Mouse (Mus musculus): ENCODE data around the gene Odf3.
"Not testable (repeated sequence)": the region's sequence is repeated elsewhere in the genome, so short reads cannot be mapped to it uniquely, and the experiment has no call there.

Odf3 gene

DNA sequence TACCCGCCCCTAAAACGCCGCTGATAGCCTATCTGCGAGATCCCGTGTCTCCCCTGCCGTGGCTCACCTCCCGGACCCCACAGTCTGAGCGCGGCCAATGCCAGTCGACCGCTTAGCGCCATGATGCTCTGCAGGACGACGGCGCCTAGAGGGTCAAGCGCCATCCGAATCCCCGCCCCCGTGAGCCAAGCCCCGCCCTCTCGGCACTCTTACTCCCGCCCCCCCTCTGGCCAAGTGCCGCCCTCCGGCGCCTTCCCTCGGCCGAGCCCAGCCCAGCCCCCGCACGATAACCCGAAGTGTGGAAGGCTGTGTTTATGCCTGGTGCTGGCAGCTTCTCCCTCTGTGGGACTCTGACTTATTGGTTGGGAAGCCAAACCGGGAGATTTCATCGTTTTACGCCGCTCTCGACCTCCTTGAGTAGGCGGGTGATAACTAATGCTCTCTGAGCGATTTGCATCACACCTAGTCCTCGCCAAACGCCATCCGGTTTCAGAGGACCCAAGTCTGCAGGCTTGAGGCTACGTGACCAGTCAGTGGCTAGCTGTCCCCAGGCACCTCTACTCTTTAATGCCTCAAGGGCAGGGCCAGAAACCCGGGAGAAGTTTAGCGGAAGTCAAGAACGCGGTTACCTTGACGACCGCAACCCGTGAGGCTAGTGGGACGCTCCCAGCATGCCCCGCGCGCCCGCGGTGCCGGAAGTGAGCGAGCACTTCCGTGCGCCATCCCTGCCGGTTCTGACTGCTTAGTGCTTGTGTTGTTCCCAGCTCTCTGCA lies 34.3 kb downstream of the Odf3 start, which contains the start of the genes Psmd13 and Sirt3:
Gene Psmd13, plus strand, starts transcription at position 273 of the 773 bp plus-strand sequence.
Gene Sirt3, minus strand, starts transcription at position 614 of the 773 bp plus-strand sequence.
- peak; percentile 90 for DNase-seq (ENCODE audit: low spot score in 2 of 2)

DNA sequence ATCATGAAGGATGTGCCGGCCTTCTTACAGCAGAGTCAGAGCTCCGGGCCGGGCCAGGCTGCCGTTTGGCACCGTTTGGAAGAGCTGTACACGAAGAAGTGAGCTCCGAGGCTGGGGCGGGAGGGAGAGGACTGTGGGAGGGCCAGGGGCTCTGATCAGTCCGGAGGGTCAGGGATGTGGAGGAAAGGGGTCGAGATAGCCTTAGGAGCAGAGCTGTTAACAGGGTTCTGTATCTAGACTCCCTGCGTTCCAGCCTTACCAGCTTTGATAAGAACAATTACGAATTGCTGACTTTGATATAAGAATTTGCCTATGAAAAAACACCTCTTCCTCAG lies 34.8 kb downstream of the Odf3 start:
- no peak for DNase-seq (ENCODE audit: low spot score in 2 of 2)

DNA sequence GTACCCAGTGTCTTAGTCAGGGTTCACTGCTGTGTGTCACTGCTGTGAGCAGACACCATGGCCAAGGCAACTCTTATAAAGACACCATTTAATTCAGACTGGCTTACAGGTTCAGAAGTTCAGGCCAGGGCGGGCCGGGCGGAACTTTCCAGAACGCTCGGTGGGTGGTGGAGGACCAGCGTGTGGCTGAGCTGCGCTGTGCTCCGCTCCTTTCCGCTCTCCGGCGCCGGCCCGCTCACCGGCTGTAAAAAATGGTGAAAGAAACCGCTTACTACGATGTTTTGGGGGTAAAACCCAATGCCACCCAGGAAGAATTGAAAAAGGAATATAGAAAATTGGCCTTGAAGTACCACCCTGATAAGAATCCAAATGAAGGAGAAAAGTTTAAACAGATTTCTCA lies 43.0 kb downstream of the Odf3 start:
- DNase-seq (ENCODE audit: low spot score in 2 of 2) = not testable (repeated sequence)

DNA sequence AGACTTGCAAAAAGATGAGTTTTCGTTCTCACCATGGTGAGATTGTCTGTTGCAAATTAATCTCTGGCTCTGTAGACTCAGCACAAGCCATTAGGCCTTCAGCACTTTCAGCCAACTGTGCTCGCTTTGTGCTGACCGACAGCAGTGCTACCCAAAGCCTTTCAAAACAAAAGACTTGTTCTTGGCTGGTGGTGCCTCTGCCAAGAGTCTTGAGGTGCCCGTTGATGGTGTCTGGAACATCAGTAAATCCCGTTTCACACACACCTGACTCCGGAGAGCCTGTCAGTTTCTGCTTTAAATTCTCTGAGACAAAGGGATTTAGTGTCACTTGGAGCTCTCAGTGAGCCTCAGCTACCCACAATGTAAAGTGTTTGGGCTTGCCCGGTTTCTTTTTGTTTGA lies 46.4 kb downstream of the Odf3 start:
- no peak for DNase-seq (ENCODE audit: low spot score in 2 of 2)

DNA sequence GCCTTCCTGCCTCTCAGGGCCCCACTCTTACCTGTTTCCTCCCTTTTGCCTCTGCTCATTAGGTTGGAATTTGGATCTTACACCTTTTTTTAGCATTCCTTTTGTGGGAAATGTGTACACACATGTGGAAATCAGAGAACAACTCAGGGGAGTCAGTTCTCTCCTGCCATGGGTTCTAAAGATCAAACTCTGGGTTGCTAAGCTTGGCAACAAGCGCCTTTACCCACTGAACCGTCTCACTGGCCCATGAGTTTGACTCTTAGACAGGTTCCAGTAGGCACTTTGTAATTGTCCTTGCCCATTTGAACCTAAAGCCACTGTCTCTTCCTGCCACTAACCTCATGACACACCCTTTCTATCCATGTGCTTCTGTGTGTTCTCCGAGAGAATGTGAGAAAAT lies 47.0 kb downstream of the Odf3 start:
- DNase-seq (ENCODE audit: low spot score in 2 of 2) = no peak

DNA sequence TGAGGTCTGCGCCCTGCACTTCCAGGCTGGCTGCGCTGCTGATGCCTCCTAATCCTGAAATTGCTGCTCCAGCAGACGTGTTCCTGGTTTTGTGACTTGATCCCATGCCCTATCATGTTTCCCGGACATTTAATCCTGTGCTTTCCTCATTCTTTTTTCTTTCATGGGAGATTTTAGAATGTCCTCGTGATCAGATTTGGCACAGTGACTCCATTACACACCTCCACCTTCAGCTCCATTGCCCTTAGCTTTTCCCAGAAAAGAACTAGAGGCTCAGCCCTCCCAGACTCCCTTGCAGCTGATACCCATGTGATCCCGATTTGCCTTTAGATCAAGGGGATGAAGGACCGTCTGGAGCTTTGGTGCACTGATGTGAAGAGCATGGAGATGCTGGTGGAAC lies 50.3 kb downstream of the Odf3 start:
- DNase-seq (ENCODE audit: low spot score in 2 of 2) = no peak

DNA sequence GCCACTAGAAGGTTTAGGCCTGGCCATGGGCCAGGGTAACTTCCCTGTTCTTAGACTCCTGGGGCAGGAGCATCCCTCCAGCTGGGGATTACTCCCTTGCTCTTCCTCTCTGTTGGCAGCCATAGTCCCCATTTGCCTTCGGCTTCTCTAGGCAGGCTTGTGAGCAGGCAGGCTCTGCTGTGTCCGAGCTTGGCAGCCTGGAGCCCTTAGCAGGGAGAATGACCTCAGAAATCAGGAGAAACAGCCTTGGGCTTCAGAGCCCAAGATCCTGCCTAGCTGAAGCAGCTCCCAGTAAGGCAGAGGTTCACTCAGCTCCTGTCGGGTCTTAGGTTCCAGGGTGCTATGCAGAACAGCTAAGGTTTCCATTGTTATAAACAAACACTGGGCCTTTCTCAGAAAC lies 51.5 kb downstream of the Odf3 start:
- DNase-seq (ENCODE audit: low spot score in 2 of 2) = no peak

DNA sequence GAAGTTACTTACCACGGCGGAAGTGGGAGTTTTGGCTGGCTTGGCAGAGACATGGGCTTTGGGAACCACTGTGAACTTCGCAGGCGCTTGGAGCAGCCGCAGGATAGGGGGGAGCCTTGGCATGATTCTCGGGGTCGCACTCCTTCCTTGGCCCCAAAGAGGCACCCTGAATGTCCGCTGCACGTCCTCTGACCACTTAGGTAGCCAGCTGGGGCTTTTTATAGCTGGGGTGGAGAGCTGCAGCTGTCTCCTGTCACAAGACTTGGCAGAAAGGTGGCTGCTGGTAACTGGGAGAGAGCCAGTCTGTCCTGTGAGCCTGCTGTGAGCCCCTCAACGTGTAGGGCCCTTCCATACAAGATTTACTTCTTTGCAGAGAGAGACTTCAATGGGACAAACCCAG lies 52.6 kb downstream of the Odf3 start, which contains the start of gene Cox8b:
Gene Cox8b, minus strand, starts transcription at position 227 of the 400 bp plus-strand sequence.
- DNase-seq (ENCODE audit: low spot score in 2 of 2) = no peak

Data from urinary bladder, adult 18-20 months (tissue).